Mouse (Mus musculus) erythroblast, embryonic 14.5 days (primary cell): ENCODE results near the gene Fam110a.

Experiments used
- GATA1 ChIP-seq: IDR thresholded peaks from 2 replicates; pipeline ENCODE4 v1.6.1; 2012; ENCODE audit warnings: low read length, inconsistent platforms, mixed read lengths
- TAL1 ChIP-seq: IDR thresholded peaks from 3 replicates; pipeline ENCODE4 v1.6.1; 2012; ENCODE audit warnings: low read length, inconsistent platforms, mixed read lengths

- no peak for TF ChIP-seq GATA1
- TF ChIP-seq TAL1 = no peak
Observed at GRCm38 (mm10) chr2:151953665-151954064, 26.4 kb downstream of the Fam110a start.
